Mouse (Mus musculus): Measurements from ENCODE around the gene Tdrd9. TPM values are rescaled to one million over a fixed set of nuclear protein-coding genes. Genes with fewer than 3 reads are reported as not detected.

Gene Tdrd9
- polyA plus RNA-seq, 1 experiment from 2014 or later: 0.07 TPM

GRCm38 (mm10) chr12:111999735-112000134 is 28.4 kb downstream of the Tdrd9 start:
- Histone ChIP-seq H3K27me3 (replicated peaks) (no peaks in the 10 kb centered on the region), H3K9ac (no peak overlapping the region), H3K4me3 (no peak overlapping the region), H3K27ac (replicated peaks) (no peak overlapping the region), H3K4me2 (no peak overlapping the region), H3K4me1 (no peaks in the 10 kb centered on the region), H3K36me3 (no peaks in the 10 kb centered on the region), H3K9me3 (no peaks in the 10 kb centered on the region)
- ATAC-seq (ENCODE audit: extremely low read depth, insufficient number of reproducible peaks, low FRiP score, low TSS enrichment): no peak
- WGBS: 87% methylated on average over 7 of the region's 7 CpGs

DNA sequence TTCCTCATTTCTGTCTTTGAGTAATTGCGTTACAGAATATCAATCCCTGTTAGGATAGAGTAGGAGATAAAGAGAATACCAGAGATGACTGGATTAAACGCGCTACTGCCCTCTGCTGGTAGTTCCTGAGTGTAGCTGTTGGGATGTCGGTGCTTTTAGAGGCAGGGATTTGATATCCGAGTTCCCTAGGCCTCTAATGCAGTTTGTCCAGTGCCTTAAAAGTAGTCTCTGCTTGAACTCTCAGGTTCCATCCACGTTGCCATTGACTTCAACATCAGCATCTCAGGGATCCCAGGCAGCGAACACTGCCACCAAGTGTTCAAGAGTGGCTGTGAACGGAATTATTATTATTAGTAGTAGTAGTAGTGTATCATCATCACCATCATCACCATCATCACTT is 29.9 kb downstream of the Tdrd9 start:
- no peaks in the 10 kb centered on the region for H3K4me1 ChIP-seq
- no peaks in the 10 kb centered on the region for H3K27me3 ChIP-seq (replicated peaks)
- no peak overlapping the region for H3K4me2 ChIP-seq
- WGBS: 20% methylated on average over 8 of the region's 8 CpGs
- H3K9me3 ChIP-seq: no peaks in the 10 kb centered on the region
- H3K9ac ChIP-seq: no peak overlapping the region
- no peak overlapping the region for H3K4me3 ChIP-seq
- H3K36me3 ChIP-seq: no peaks in the 10 kb centered on the region
- no peak for ATAC-seq (ENCODE audit: extremely low read depth, insufficient number of reproducible peaks, low FRiP score, low TSS enrichment)
- H3K27ac ChIP-seq (replicated peaks): no peak overlapping the region

DNA sequence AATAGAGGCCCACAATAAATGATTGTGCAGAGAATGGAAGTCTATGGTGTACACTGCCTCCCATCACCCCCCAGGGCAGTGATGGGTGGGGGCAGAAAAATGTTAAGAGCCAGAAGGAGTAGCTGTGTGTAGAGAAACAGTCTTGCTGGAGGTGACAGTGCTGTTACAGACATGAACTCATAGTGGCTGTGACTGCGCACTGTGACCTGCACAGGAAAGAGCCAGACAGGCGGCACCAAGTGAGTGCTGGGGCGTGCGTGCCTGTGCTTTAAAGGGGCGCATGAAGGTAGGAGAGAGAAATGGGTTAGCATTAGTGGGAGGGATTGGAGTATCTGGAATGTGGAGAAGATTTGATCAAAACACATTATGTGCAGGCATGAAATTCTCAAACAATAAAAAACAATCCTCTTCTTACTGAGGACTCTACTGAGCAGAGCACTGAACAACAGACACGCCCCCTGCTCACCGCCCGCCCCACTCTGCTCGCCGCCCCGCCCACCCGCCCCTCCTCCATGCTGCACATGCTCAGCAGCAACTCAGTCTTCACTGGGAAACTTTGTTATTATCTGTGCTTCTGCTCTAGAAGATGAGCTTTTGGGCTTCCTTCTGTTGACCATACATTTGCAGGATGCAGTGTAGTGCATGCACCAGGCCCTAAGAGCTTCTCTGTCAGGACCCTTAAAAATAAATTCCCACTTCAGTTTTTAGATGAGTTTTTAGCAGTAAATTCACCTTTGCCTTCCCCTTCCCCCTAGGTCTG is 41.3 kb downstream of the Tdrd9 start:
- no peak overlapping the region for H3K9ac ChIP-seq
- no peak overlapping the region for H3K27ac ChIP-seq (replicated peaks)
- H3K27me3 ChIP-seq (replicated peaks): no peaks in the 10 kb centered on the region
- H3K4me1 ChIP-seq: no peaks in the 10 kb centered on the region
- H3K4me3 ChIP-seq: peak overlapping the region; percentile 3; the same call in 1 of the 2 replicates
- no peaks in the 10 kb centered on the region for H3K36me3 ChIP-seq
- H3K4me2 ChIP-seq: peak overlapping the region; percentile 45
- no peaks in the 10 kb centered on the region for H3K9me3 ChIP-seq
- 42% methylated on average over 12 of the region's 12 CpGs for WGBS
- ATAC-seq (ENCODE audit: extremely low read depth, insufficient number of reproducible peaks, low FRiP score, low TSS enrichment): no peak

DNA sequence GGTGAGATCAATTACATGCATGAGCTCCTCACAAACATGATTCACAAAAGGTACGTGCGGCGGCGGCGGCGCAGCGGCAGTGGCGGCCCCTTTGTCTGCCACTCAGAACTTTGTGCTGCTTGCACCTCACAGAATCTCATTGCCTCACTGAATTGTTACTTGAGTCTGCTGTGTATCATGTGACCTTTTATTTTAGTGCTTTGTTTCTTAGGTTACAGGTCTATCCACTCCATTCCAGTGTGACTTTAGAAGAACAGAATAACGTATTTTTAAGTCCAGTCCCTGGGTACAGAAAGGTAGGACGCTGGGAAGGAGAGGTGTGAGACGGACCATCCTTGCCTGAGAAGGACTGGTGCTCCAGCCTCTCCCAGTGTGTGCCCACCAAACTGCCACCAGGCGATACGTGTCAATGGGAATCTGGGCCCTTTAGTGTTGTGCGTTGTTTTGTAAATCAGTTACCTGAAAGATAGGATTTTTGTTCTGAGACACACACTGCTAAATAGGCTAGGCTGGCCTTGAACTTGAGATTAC is 42.0 kb downstream of the Tdrd9 start:
- peak overlapping the region; percentile 45 for H3K4me2 ChIP-seq
- H3K27ac ChIP-seq (replicated peaks): no peak overlapping the region
- no peaks in the 10 kb centered on the region for H3K9me3 ChIP-seq
- H3K36me3 ChIP-seq: no peaks in the 10 kb centered on the region
- H3K4me1 ChIP-seq: no peaks in the 10 kb centered on the region
- peak overlapping the region; percentile 3; the same call in 1 of the 2 replicates for H3K4me3 ChIP-seq
- no peaks in the 10 kb centered on the region for H3K27me3 ChIP-seq (replicated peaks)
- WGBS: 41% methylated on average over 14 of the region's 14 CpGs
- no peak overlapping the region for H3K9ac ChIP-seq
- no peak for ATAC-seq (ENCODE audit: extremely low read depth, insufficient number of reproducible peaks, low FRiP score, low TSS enrichment)

- Histone ChIP-seq H3K9ac (no peak overlapping the region), H3K27me3 (replicated peaks) (no peaks in the 10 kb centered on the region), H3K4me2 (no peak overlapping the region), H3K4me3 (no peak overlapping the region), H3K27ac (replicated peaks) (no peak overlapping the region), H3K36me3 (no peaks in the 10 kb centered on the region), H3K4me1 (no peaks in the 10 kb centered on the region), H3K9me3 (peaks cover 7% of the 10 kb centered on the region; the same call in 1 of the 2 replicates)
- WGBS: 69% methylated on average over 4 of the region's 4 CpGs
- ATAC-seq (ENCODE audit: extremely low read depth, insufficient number of reproducible peaks, low FRiP score, low TSS enrichment): no peak
Observed at GRCm38 (mm10) chr12:112016346-112016745, 45.0 kb downstream of the Tdrd9 start.

DNA sequence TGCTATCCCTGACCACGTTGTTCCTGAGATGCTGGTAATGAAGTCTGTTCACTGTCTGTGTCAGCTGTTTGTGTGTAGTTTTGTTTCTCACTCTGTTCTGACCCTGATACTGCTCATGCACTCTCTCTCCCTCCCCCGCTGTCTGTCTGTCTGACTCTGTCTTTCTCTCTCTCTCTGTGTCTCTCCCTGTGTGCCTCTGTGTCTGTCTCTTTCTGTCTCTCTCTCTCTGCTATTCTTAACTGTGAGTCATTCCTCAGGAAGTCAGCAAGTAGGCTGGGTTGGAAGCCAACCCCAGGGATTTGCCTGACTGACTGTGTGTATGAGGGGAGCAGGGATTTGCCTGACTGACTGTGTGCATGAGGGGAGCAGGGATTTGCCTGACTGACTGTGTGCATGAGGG is 51.9 kb downstream of the Tdrd9 start:
- Histone ChIP-seq H3K4me3 (no peak overlapping the region), H3K27me3 (replicated peaks) (no peaks in the 10 kb centered on the region), H3K27ac (replicated peaks) (no peak overlapping the region), H3K4me1 (no peaks in the 10 kb centered on the region), H3K9ac (no peak overlapping the region), H3K9me3 (peaks cover 20% of the 10 kb centered on the region), H3K4me2 (no peak overlapping the region), H3K36me3 (no peaks in the 10 kb centered on the region)
- ATAC-seq (ENCODE audit: extremely low read depth, insufficient number of reproducible peaks, low FRiP score, low TSS enrichment): no peak
- WGBS: 61% methylated on average over 2 of the region's 2 CpGs

- Histone ChIP-seq H3K27me3 (replicated peaks) (no peaks in the 10 kb centered on the region), H3K9ac (no peak overlapping the region), H3K9me3 (peaks cover 19% of the 10 kb centered on the region), H3K4me1 (no peaks in the 10 kb centered on the region), H3K4me2 (no peak overlapping the region), H3K27ac (replicated peaks) (no peak overlapping the region), H3K36me3 (no peaks in the 10 kb centered on the region), H3K4me3 (no peak overlapping the region)
- no peak for ATAC-seq (ENCODE audit: extremely low read depth, insufficient number of reproducible peaks, low FRiP score, low TSS enrichment)
- 78% methylated on average over 17 of the region's 17 CpGs for WGBS
Observed at GRCm38 (mm10) chr12:112024581-112025310, 53.4 kb downstream of the Tdrd9 start.

GRCm38 (mm10) chr12:112025457-112025856 is 54.1 kb downstream of the Tdrd9 start:
- ATAC-seq (ENCODE audit: extremely low read depth, insufficient number of reproducible peaks, low FRiP score, low TSS enrichment): no peak

DNA sequence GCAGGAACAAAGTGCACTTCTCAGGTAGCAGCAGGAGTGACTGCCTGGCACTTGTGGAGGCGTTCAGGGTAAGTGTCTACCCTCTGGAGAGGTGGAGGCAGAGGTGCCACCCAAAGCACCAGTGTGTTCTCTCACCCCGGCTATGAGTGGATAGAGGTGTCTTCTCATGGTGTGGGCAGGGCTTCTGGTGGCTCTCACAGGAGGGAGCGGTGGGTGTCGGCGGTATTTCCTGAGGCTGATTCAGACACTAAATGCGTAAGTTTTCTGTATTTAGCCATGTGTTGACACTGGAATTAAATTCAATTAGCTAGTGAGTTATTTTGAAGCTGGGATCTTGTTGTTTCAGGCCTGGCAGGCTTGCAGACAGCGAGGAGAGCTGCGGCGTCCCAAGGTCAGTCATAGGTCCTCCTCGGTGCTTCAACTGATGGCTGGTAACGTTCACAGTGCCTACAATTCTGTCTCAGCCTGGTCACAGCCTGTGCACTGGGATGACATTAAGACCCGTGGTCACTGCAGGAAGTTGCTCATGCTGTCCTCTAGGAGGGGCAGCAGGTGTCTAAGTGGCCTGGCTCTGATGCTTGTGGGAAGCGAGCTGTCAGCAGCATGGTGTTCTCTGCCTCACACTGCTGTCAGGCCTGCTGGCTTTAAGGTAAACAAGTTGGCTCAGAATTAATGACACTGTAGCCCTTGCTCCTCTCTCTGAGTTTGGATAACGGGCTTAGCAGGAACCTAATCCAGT is 54.7 kb downstream of the Tdrd9 start:
- H3K27ac ChIP-seq (replicated peaks): no peak overlapping the region
- H3K36me3 ChIP-seq: no peaks in the 10 kb centered on the region
- H3K4me3 ChIP-seq: no peak overlapping the region
- H3K4me1 ChIP-seq: no peaks in the 10 kb centered on the region
- H3K9me3 ChIP-seq: peaks cover 15% of the 10 kb centered on the region
- 63% methylated on average over 14 of the region's 14 CpGs for WGBS
- H3K4me2 ChIP-seq: no peak overlapping the region
- no peaks in the 10 kb centered on the region for H3K27me3 ChIP-seq (replicated peaks)
- ATAC-seq (ENCODE audit: extremely low read depth, insufficient number of reproducible peaks, low FRiP score, low TSS enrichment): no peak
- H3K9ac ChIP-seq: no peak overlapping the region

More at GRCm38 (mm10) chr12:112025457-112025856, 54.1 kb downstream of the Tdrd9 start:
- Histone ChIP-seq H3K36me3 (no peaks in the 10 kb centered on the region), H3K4me3 (no peak overlapping the region), H3K9ac (no peak overlapping the region), H3K9me3 (peaks cover 15% of the 10 kb centered on the region), H3K4me2 (no peak overlapping the region), H3K27me3 (replicated peaks) (no peaks in the 10 kb centered on the region), H3K4me1 (no peaks in the 10 kb centered on the region), H3K27ac (replicated peaks) (no peak overlapping the region)
- WGBS: 86% methylated on average over 13 of the region's 13 CpGs

DNA sequence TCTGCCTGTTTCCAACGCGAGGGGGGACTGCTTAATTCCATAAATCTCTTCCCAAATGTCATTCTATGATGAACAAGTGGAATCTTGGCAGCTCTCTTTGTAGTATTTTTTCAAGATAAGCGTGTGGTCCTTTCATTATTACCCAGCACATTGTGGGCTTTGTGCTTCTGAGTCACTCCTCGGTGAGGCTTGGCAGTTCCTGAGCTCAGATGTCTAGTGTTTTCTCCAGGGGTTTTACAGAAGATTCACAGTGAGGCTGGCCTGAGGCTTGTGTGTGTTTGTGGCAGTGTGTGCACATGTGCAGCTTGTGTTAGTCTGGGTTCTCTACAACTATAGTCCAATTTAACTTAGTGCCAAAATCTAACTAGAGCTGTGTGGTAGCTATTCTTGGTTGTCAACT is 56.0 kb downstream of the Tdrd9 start:
- no peak for ATAC-seq (ENCODE audit: extremely low read depth, insufficient number of reproducible peaks, low FRiP score, low TSS enrichment)
- Histone ChIP-seq H3K27me3 (replicated peaks) (no peaks in the 10 kb centered on the region), H3K27ac (replicated peaks) (no peak overlapping the region), H3K4me2 (no peak overlapping the region), H3K36me3 (no peaks in the 10 kb centered on the region), H3K9me3 (peaks cover 4% of the 10 kb centered on the region; the same call in 1 of the 2 replicates), H3K9ac (no peak overlapping the region), H3K4me1 (no peaks in the 10 kb centered on the region), H3K4me3 (no peak overlapping the region)
- WGBS: 57% methylated on average over 4 of the region's 4 CpGs

DNA sequence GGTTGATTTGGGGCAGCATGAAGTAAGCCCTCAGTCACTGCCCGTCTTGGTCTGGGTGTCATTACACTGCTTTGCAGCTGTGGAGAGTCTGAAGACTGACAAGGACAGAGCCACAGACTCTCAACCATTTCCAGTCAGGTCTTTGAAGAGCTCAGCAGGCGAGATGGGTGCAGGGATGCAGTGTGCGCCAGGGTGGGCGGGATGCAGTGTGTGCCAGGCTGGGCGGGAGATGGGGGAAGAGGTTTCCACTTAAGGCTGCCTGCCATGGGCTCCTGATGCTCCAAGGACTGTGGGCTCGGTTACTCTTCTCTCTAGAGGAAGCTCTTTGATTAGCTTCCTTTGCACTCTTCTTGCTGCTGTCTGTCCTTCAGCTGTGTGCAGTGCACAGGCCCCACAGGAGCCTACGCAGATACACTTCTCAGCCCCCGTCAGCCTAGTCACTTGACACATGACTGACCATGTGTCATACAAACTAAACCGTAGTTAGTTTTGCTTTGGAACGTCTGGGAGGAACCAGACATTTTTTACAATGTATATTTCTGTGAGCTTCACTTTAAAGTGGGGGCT is 62.1 kb downstream of the Tdrd9 start:
- Histone ChIP-seq H3K36me3 (no peaks in the 10 kb centered on the region), H3K27ac (replicated peaks) (no peak overlapping the region), H3K4me2 (no peak overlapping the region), H3K9ac (no peak overlapping the region), H3K4me1 (no peaks in the 10 kb centered on the region), H3K9me3 (no peaks in the 10 kb centered on the region), H3K4me3 (no peak overlapping the region), H3K27me3 (replicated peaks) (peaks cover 3% of the 10 kb centered on the region; the same call in 1 of the 2 replicates)
- 71% methylated on average over 10 of the region's 10 CpGs for WGBS
- ATAC-seq (ENCODE audit: extremely low read depth, insufficient number of reproducible peaks, low FRiP score, low TSS enrichment): no peak

Measured in heart, embryonic 13.5 days (tissue).